Mouse (Mus musculus) macrophage (primary cell): ENCODE data around the gene Olfr786. TPM values are rescaled to one million over a fixed set of nuclear protein-coding genes. Genes with fewer than 3 reads are reported as not detected.

Experiments
- H3K27ac ChIP-seq: fragments of 350-480 bp; formaldehyde crosslinking; 2 replicates; pipeline ENCODE4 v1.9.0; 2021
- H3K36me3 ChIP-seq: fragments of 350-480 bp; formaldehyde crosslinking; 2 replicates; pipeline ENCODE4 v1.9.0; 2021; ENCODE audit errors: inconsistent target
- H3K4me3 ChIP-seq: fragments of 350-480 bp; formaldehyde crosslinking; 2 replicates; pipeline ENCODE4 v1.9.0; 2021; ENCODE audit errors: inconsistent target
- H3K79me2 ChIP-seq: fragments of 350-480 bp; formaldehyde crosslinking; 2 replicates; pipeline ENCODE4 v1.9.0; 2021; ENCODE audit errors: inconsistent target
- WGBS: methylation state at CpG from one replicate; pipeline ENCODE4 v1.1.7; 2026; ENCODE audit warnings: inconsistent platforms; ENCODE audit not compliant: missing documents; 5-methylcytosine and 5-hydroxymethylcytosine counted together
- polyA plus RNA-seq: library from polyadenylated mRNA; stranded (reverse); fragments of 250-400 nt; gene quantifications from 3 replicates; pipeline ENCODE4 v1.2.4, GENCODE M21; 2018; ENCODE audit warnings: inconsistent platforms
- total RNA-seq, 78 experiments: library from RNA; depleted of rRNA; stranded (reverse); fragments of 250-400 nt; gene quantifications; 1 replicate in 9 of 78; 2 replicates in 24 of 78; 3 replicates in 43 of 78; 4 replicates in 2 of 78; pipeline ENCODE4 v1.2.4; 2018; ENCODE audit warnings: inconsistent platforms in 56 of 78

Gene Olfr786
- total RNA-seq (2018; cell fraction: chromatin; rRNA removed), result not detected
- total RNA-seq (2018; cell fraction: cytosol; rRNA removed), result not detected
- not detected for total RNA-seq (2018; cell fraction: nucleus; rRNA removed)
- not detected in 3 replicates for polyA plus RNA-seq

DNA sequence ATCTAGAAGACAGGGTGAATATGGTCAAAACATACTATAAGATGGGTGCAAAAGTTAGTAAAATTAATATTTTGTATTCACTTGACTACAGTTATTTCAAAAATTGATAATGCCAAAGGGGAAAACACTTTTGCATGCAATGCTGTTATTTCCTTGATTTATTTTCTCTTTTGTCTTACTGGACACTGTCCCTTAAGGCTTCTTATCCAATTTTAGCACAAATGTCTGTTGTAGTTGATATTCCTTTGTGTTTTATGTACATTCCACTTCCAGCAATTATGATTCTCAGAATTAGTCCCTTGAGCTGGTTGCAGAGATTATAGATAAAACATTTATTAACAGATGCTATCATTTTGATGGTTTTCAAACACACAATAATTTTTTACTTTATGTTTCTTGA lies at the start of gene Olfr786:
Gene Olfr786 (plus strand): TSS at position 301 of the 400 bp plus-strand sequence.
- H3K36me3 ChIP-seq, result no peaks in the 10 kb centered on the region
- no peak within 1 kb of the TSS for H3K27ac ChIP-seq

DNA sequence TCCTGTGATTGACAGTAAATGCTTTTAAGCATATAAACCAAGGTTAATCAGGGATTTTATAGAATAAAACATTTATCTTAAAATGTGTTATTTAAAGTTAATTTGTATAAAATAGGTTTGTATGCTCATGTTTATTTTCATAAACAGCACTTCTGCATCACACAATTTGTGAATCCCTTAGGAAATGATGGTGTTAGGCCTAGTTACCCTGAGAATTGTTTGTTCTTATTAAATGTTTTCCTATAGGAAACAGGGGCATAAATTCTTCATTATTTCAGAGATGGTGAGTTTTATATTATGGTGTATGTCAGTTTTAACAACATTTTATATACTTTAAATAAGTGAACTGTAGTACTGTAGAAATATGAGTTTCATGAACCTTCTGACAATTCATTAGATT lies 43.3 kb upstream of the Olfr786 start, which contains the start of gene Olfr784:
Gene Olfr784 (plus strand): TSS at position 301 of the 400 bp plus-strand sequence.
- Histone ChIP-seq H3K27ac (no peak within 1 kb of the TSS), H3K4me3 (no peak within 1 kb of the TSS), H3K79me2 (no peaks in the 10 kb centered on the region), H3K36me3 (no peaks in the 10 kb centered on the region)

More for the DNA sequence above, at the start of gene Olfr786:
- H3K79me2 ChIP-seq, result no peaks in the 10 kb centered on the region
- H3K4me3 ChIP-seq, result no peak within 1 kb of the TSS

DNA sequence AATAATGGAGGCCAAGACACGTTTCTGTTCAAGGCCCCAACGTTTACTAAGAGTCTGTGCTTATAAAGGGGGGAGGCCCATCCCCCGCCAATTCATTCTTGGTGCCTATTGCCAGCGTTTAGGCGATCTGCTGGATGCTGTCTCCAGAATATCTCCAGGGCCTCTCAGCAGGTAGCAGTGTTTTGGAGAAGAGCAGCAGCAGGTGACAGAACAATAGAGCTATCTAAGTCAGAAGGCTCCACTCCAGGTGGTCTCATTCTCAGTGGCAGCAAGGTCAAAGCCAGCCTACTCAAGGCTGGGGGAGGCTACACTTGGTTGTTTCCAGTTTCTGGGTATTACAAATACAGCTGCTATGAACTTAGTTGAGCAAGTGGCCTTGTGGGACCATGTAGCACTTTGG lies 26.2 kb upstream of the Olfr786 start:
- Histone ChIP-seq H3K79me2 (no peaks in the 10 kb centered on the region), H3K36me3 (no peaks in the 10 kb centered on the region), H3K27ac (no peak overlapping the region), H3K4me3 (no peak overlapping the region)
- WGBS, result 56% methylated on average over 5 of the region's 5 CpGs

DNA sequence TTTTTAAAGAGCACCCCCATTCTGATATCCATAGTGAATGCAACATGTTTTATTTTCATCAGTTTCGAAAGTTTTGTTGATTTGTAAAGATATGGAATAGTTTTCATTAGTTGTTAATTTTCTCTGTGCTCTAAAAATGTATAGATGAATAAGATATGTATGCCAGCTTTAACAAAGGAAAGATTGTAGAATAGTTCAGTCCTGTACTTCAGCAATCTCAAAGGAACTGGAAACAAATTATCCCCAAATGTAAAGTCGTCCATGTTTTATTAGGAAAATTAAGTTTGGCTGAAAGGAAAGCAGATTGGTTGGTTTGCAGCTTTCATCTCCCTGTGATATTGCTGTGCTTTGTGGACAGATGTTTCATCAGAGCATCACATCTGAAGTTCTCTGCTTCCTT lies 22.0 kb upstream of the Olfr786 start, which contains the start of gene Olfr785:
Gene Olfr785 (plus strand): TSS at position 301 of the 400 bp plus-strand sequence.
- Histone ChIP-seq H3K79me2 (no peaks in the 10 kb centered on the region), H3K27ac (no peak within 1 kb of the TSS), H3K4me3 (no peak within 1 kb of the TSS), H3K36me3 (no peaks in the 10 kb centered on the region)
- WGBS, result 79% methylated on average over 2 of the region's 2 CpGs

DNA sequence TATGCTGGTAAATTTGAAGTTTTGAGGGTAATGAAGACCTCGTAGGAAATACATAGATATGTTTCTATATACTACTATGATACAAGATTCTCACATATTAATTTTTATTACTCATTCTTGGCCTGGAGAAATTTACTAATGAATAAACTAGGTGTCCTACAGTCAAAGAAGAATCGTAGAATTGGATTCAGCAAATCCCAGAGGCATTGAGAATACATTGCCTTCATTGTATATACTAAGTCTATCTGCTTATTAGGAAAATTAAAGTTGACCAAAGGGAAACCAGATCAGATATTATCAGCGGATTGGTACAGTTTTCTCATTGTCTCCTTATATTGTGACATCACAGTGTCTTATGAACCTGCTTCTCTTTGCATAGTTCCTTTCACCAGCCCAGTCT lies 34.5 kb downstream of the Olfr786 start, which contains the start of gene Olfr787:
Gene Olfr787 (plus strand): TSS at position 301 of the 400 bp plus-strand sequence.
- WGBS, result 79% methylated on average over 3 of the region's 3 CpGs
- Histone ChIP-seq H3K27ac (no peak within 1 kb of the TSS), H3K36me3 (no peaks in the 10 kb centered on the region), H3K79me2 (no peaks in the 10 kb centered on the region), H3K4me3 (no peak within 1 kb of the TSS)

DNA sequence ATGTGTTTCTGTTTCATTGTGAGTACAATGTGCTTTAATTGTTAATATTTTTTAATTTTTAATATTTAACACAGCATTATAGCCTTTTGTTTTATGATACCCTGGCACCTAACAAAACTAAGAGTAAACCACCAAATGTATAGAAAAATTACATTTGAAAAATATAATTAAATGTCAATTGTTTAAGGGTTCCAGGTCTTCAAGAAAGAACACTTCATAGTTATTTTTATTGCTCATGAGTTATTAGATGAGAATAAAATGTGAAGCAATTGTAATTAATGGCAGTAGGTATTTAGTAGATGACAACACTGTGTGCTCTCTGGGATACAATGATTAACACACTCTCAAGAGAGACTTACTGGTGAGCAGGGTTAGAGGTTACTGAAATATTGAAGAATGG lies 43.6 kb downstream of the Olfr786 start, which contains the start of gene Olfr788:
Gene Olfr788 (plus strand): TSS at position 301 of the 400 bp plus-strand sequence.
- no peaks in the 10 kb centered on the region for H3K36me3 ChIP-seq
- H3K79me2 ChIP-seq, result no peaks in the 10 kb centered on the region
- H3K27ac ChIP-seq, result no peak within 1 kb of the TSS
- H3K4me3 ChIP-seq, result no peak within 1 kb of the TSS

DNA sequence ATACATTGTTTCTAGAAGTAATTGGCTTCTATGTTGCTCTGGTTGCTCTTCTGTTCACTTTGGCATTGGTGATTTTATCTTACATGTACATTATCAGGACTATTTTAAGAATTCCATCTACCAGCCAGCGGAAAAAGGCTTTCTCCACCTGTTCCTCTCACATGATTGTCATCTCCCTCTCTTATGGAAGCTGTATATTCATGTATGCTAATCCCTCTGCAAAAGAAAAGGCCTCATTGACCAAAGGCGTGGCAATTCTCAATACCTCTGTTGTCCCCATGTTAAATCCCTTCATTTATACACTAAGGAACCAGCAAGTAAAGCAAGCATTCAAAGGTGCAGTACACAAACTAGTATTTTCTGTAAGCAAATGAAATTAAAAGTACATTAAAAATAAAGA lies 46.1 kb downstream of the Olfr786 start:
- 83% methylated on average over 2 of the region's 2 CpGs for WGBS
- no peak overlapping the region for H3K27ac ChIP-seq

DNA sequence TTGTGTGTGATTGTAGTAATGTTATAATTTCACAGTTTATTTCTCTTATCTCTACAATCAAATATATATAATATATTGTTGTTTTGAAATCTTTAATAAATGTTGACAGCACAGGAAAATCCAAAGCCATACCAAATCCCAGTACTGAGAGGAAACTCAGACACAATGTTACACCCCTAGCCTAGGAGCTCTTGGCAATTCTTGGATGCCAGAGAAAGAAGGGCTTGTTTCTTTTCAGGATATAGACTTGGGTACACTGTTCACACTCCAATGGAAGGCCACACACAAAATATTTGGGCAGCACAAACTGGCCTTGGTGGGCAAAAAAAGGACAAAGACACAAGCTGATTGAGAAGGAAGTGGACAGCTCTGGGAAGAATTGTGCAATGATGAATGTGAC lies 46.6 kb downstream of the Olfr786 start:
- H3K79me2 ChIP-seq, result no peaks in the 10 kb centered on the region
- H3K4me3 ChIP-seq, result no peak overlapping the region
- no peaks in the 10 kb centered on the region for H3K36me3 ChIP-seq
- no peak overlapping the region for H3K27ac ChIP-seq

More for the DNA sequence above, 46.1 kb downstream of the Olfr786 start:
- no peaks in the 10 kb centered on the region for H3K79me2 ChIP-seq
- H3K36me3 ChIP-seq, result no peaks in the 10 kb centered on the region
- H3K4me3 ChIP-seq, result no peak overlapping the region

DNA sequence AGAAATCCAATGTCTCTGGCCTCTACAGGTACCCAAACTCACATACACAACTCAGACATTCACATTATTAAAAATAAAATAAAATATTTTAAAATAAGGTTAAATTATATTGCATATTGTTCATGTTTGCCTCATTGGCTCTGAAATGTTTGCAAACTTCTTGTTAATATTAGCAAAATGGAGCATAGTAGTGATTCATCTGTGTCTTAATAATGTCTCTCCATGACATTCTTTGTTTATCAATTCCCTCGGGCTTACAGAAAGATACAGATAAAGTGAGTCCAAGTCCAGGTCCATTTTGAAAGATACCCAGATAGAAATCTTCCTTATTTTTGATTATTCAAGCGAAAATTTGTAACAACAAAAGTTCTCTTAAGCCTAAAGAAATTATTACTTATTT lies 57.3 kb downstream of the Olfr786 start, which contains the start of gene Olfr789:
Gene Olfr789 (plus strand): TSS at position 301 of the 400 bp plus-strand sequence.
- Histone ChIP-seq H3K27ac (no peak within 1 kb of the TSS), H3K79me2 (no peaks in the 10 kb centered on the region), H3K36me3 (no peaks in the 10 kb centered on the region), H3K4me3 (no peak within 1 kb of the TSS)
- 69% methylated on average over 2 of the region's 2 CpGs for WGBS

Other genes with a start within 250 kb of the Olfr786 start
- gene Olfr772, start 249.4 kb upstream of the Olfr786 start, polyA plus RNA-seq, result not detected in 3 replicates
- gene Olfr773, start 239.9 kb upstream of the Olfr786 start, polyA plus RNA-seq, result not detected in 3 replicates
- gene Olfr774, start 191.1 kb upstream of the Olfr786 start, polyA plus RNA-seq, result not detected in 3 replicates
- gene Olfr775, start 178.9 kb upstream of the Olfr786 start, polyA plus RNA-seq, result not detected in 3 replicates
- not detected in 3 replicates for gene Olfr776, start 168.2 kb upstream of the Olfr786 start, polyA plus RNA-seq
- gene Olfr777, start 155.8 kb upstream of the Olfr786 start, polyA plus RNA-seq, result not detected in 3 replicates
- not detected in 3 replicates for gene Olfr780, start 109.2 kb upstream of the Olfr786 start, polyA plus RNA-seq
- gene Olfr781, start 98.5 kb upstream of the Olfr786 start, polyA plus RNA-seq, result not detected in 3 replicates
- not detected in 3 replicates for gene Olfr782, start 78.5 kb upstream of the Olfr786 start, polyA plus RNA-seq
- gene Olfr784, start 43.2 kb upstream of the Olfr786 start, polyA plus RNA-seq, result not detected in 3 replicates
- gene Olfr785, start 21.9 kb upstream of the Olfr786 start, polyA plus RNA-seq, result not detected in 3 replicates
- gene Olfr787, start 34.6 kb downstream of the Olfr786 start, polyA plus RNA-seq, result not detected in 3 replicates
- not detected in 3 replicates for gene Olfr788, start 43.7 kb downstream of the Olfr786 start, polyA plus RNA-seq
- not detected in 3 replicates for gene Olfr789, start 57.4 kb downstream of the Olfr786 start, polyA plus RNA-seq
- gene Olfr790, start 71.2 kb downstream of the Olfr786 start, polyA plus RNA-seq, result not detected in 3 replicates
- gene Olfr791, start 94.5 kb downstream of the Olfr786 start, polyA plus RNA-seq, result not detected in 3 replicates
- not detected in 3 replicates for gene Olfr792, start 111.9 kb downstream of the Olfr786 start, polyA plus RNA-seq
- gene Olfr794, start 140.3 kb downstream of the Olfr786 start, polyA plus RNA-seq, result not detected in 3 replicates
- gene Olfr796, start 185.3 kb downstream of the Olfr786 start, polyA plus RNA-seq, result not detected in 3 replicates
- gene Olfr798, start 200.6 kb downstream of the Olfr786 start, polyA plus RNA-seq, result not detected in 3 replicates
- not detected in 3 replicates for gene Olfr799, start 210.2 kb downstream of the Olfr786 start, polyA plus RNA-seq
- gene Olfr800, start 230.4 kb downstream of the Olfr786 start, polyA plus RNA-seq, result not detected in 3 replicates
- gene Olfr801, start 246.6 kb downstream of the Olfr786 start, polyA plus RNA-seq, result not detected in 3 replicates